Mouse (Mus musculus): ENCODE data around the gene Nck2. TPM values are rescaled to one million over a fixed set of nuclear protein-coding genes. Genes with fewer than 3 reads are reported as not detected.

Gene Nck2
- polyA plus RNA-seq, 1 experiment from 2014 or later = 31.0 TPM

- no peaks in the 10 kb centered on the region for H3K4me1 ChIP-seq
- peaks cover 9% of the 10 kb centered on the region; the same call in 1 of the 2 replicates for H3K36me3 ChIP-seq
- no peak for ATAC-seq (ENCODE audit: low FRiP score)
- H3K4me3 ChIP-seq (replicated peaks) = no peak overlapping the region
- H3K4me2 ChIP-seq = no peak overlapping the region
- WGBS = 93% methylated on average over 4 of the region's 4 CpGs
- H3K27ac ChIP-seq (replicated peaks) = no peak overlapping the region
- no peaks in the 10 kb centered on the region for H3K27me3 ChIP-seq (replicated peaks)
- no peak overlapping the region for H3K9ac ChIP-seq (replicated peaks)
- H3K9me3 ChIP-seq (replicated peaks) = no peaks in the 10 kb centered on the region
These were observed 126.7 kb downstream of the Nck2 start for GRCm38 (mm10) chr1:43571105-43571504.

- WGBS = 77% methylated on average over 3 of the region's 3 CpGs
- H3K9me3 ChIP-seq (replicated peaks) = no peaks in the 10 kb centered on the region
- H3K4me1 ChIP-seq = no peaks in the 10 kb centered on the region
- peaks cover 7% of the 10 kb centered on the region; the same call in 1 of the 2 replicates for H3K36me3 ChIP-seq
- H3K9ac ChIP-seq (replicated peaks) = no peak overlapping the region
- H3K4me2 ChIP-seq = no peak overlapping the region
- no peak overlapping the region for H3K27ac ChIP-seq (replicated peaks)
- ATAC-seq (ENCODE audit: low FRiP score) = no peak
- H3K27me3 ChIP-seq (replicated peaks) = no peaks in the 10 kb centered on the region
- H3K4me3 ChIP-seq (replicated peaks) = no peak overlapping the region
These were observed 130.5 kb downstream of the Nck2 start for GRCm38 (mm10) chr1:43574793-43575304.

- Histone ChIP-seq H3K27ac (replicated peaks) (no peak overlapping the region), H3K36me3 (no peaks in the 10 kb centered on the region), H3K4me2 (no peak overlapping the region), H3K9me3 (replicated peaks) (no peaks in the 10 kb centered on the region), H3K27me3 (replicated peaks) (no peaks in the 10 kb centered on the region), H3K4me1 (no peaks in the 10 kb centered on the region), H3K9ac (replicated peaks) (no peak overlapping the region), H3K4me3 (replicated peaks) (no peak overlapping the region)
- 89% methylated on average over 3 of the region's 3 CpGs for WGBS
- ATAC-seq (ENCODE audit: low FRiP score) = no peak
These were observed 133.0 kb downstream of the Nck2 start for GRCm38 (mm10) chr1:43577371-43577770.

GRCm38 (mm10) chr1:43583564-43583963, 139.2 kb downstream of the Nck2 start:
- Histone ChIP-seq H3K27me3 (replicated peaks) (no peaks in the 10 kb centered on the region), H3K27ac (replicated peaks) (no peak overlapping the region), H3K4me1 (no peaks in the 10 kb centered on the region), H3K9ac (replicated peaks) (no peak overlapping the region), H3K4me2 (no peak overlapping the region), H3K4me3 (replicated peaks) (no peak overlapping the region), H3K36me3 (no peaks in the 10 kb centered on the region), H3K9me3 (replicated peaks) (no peaks in the 10 kb centered on the region)
- 70% methylated on average over 1 of the region's 1 CpGs for WGBS
- no peak for ATAC-seq (ENCODE audit: low FRiP score)

- H3K9me3 ChIP-seq (replicated peaks) = no peaks in the 10 kb centered on the region
- no peaks in the 10 kb centered on the region for H3K4me1 ChIP-seq
- no peak overlapping the region for H3K9ac ChIP-seq (replicated peaks)
- no peaks in the 10 kb centered on the region for H3K36me3 ChIP-seq
- H3K4me2 ChIP-seq = no peak overlapping the region
- whole genome bisulfite sequencing = 93% methylated on average over 1 of the region's 1 CpGs
- no peaks in the 10 kb centered on the region for H3K27me3 ChIP-seq (replicated peaks)
- no peak overlapping the region for H3K27ac ChIP-seq (replicated peaks)
- H3K4me3 ChIP-seq (replicated peaks) = no peak overlapping the region
- no peak for ATAC-seq (ENCODE audit: low FRiP score)
These were observed 144.6 kb downstream of the Nck2 start for GRCm38 (mm10) chr1:43589001-43589400.

- no peak for ATAC-seq (ENCODE audit: low FRiP score)
- Histone ChIP-seq H3K36me3 (no peaks in the 10 kb centered on the region), H3K9ac (replicated peaks) (no peak overlapping the region), H3K27me3 (replicated peaks) (no peaks in the 10 kb centered on the region), H3K4me2 (no peak overlapping the region), H3K4me3 (replicated peaks) (no peak overlapping the region), H3K9me3 (replicated peaks) (no peaks in the 10 kb centered on the region), H3K4me1 (peaks cover 4% of the 10 kb centered on the region; the same call in 1 of the 2 replicates), H3K27ac (replicated peaks) (no peak overlapping the region)
- 63% methylated on average over 2 of the region's 2 CpGs for WGBS
These were observed 145.5 kb downstream of the Nck2 start for GRCm38 (mm10) chr1:43589910-43590309.

- Histone ChIP-seq H3K9me3 (replicated peaks) (no peaks in the 10 kb centered on the region), H3K36me3 (no peaks in the 10 kb centered on the region), H3K4me2 (no peak overlapping the region), H3K27me3 (replicated peaks) (no peaks in the 10 kb centered on the region), H3K27ac (replicated peaks) (no peak overlapping the region), H3K4me1 (peaks cover 5% of the 10 kb centered on the region; the same call in 1 of the 2 replicates), H3K9ac (replicated peaks) (no peak overlapping the region), H3K4me3 (replicated peaks) (no peak overlapping the region)
- no peak for ATAC-seq (ENCODE audit: low FRiP score)
- 61% methylated on average over 1 of the region's 1 CpGs for WGBS
These were observed 146.3 kb downstream of the Nck2 start for GRCm38 (mm10) chr1:43590727-43591126.

- peaks cover 5% of the 10 kb centered on the region; the same call in 1 of the 2 replicates for H3K4me1 ChIP-seq
- no peak overlapping the region for H3K4me2 ChIP-seq
- no peaks in the 10 kb centered on the region for H3K36me3 ChIP-seq
- no peaks in the 10 kb centered on the region for H3K27me3 ChIP-seq (replicated peaks)
- no peak for ATAC-seq (ENCODE audit: low FRiP score)
- H3K27ac ChIP-seq (replicated peaks) = no peak overlapping the region
- H3K4me3 ChIP-seq (replicated peaks) = no peak overlapping the region
- no peak overlapping the region for H3K9ac ChIP-seq (replicated peaks)
- no peaks in the 10 kb centered on the region for H3K9me3 ChIP-seq (replicated peaks)
- WGBS = 86% methylated on average over 3 of the region's 3 CpGs
These were observed 148.7 kb downstream of the Nck2 start for GRCm38 (mm10) chr1:43593069-43593468.

GRCm38 (mm10) chr1:43594738-43595137, 150.4 kb downstream of the Nck2 start:
- H3K27ac ChIP-seq (replicated peaks) = no peak overlapping the region
- whole genome bisulfite sequencing = 72% methylated on average over 4 of the region's 4 CpGs
- no peak for ATAC-seq (ENCODE audit: low FRiP score)

GRCm38 (mm10) chr1:43597731-43598130, 153.4 kb downstream of the Nck2 start:
- no peak overlapping the region for H3K4me3 ChIP-seq (replicated peaks)
- H3K27me3 ChIP-seq (replicated peaks) = no peaks in the 10 kb centered on the region
- no peaks in the 10 kb centered on the region for H3K9me3 ChIP-seq (replicated peaks)
- H3K27ac ChIP-seq (replicated peaks) = no peak overlapping the region
- H3K9ac ChIP-seq (replicated peaks) = no peak overlapping the region
- no peak overlapping the region for H3K4me2 ChIP-seq
- ATAC-seq (ENCODE audit: low FRiP score) = no peak
- peaks cover 5% of the 10 kb centered on the region; the same call in 1 of the 2 replicates for H3K4me1 ChIP-seq
- no peaks in the 10 kb centered on the region for H3K36me3 ChIP-seq

More at GRCm38 (mm10) chr1:43594738-43595137, 150.4 kb downstream of the Nck2 start:
- Histone ChIP-seq H3K4me3 (replicated peaks) (no peak overlapping the region), H3K9me3 (replicated peaks) (no peaks in the 10 kb centered on the region), H3K4me2 (no peak overlapping the region), H3K27me3 (replicated peaks) (no peaks in the 10 kb centered on the region), H3K36me3 (no peaks in the 10 kb centered on the region), H3K4me1 (peaks cover 5% of the 10 kb centered on the region; the same call in 1 of the 2 replicates), H3K9ac (replicated peaks) (no peak overlapping the region)

- no peak overlapping the region for H3K27ac ChIP-seq (replicated peaks)
- H3K4me1 ChIP-seq = peaks cover 5% of the 10 kb centered on the region; the same call in 1 of the 2 replicates
- no peak overlapping the region for H3K4me3 ChIP-seq (replicated peaks)
- ATAC-seq (ENCODE audit: low FRiP score) = no peak
- H3K27me3 ChIP-seq (replicated peaks) = no peaks in the 10 kb centered on the region
- no peak overlapping the region for H3K9ac ChIP-seq (replicated peaks)
- H3K36me3 ChIP-seq = no peaks in the 10 kb centered on the region
- H3K9me3 ChIP-seq (replicated peaks) = no peaks in the 10 kb centered on the region
- H3K4me2 ChIP-seq = no peak overlapping the region
These were observed 155.1 kb downstream of the Nck2 start for GRCm38 (mm10) chr1:43599483-43599882.

GRCm38 (mm10) chr1:43601054-43601453, 156.7 kb downstream of the Nck2 start:
- no peak for ATAC-seq (ENCODE audit: low FRiP score)
- no peaks in the 10 kb centered on the region for H3K36me3 ChIP-seq
- H3K9ac ChIP-seq (replicated peaks) = no peak overlapping the region
- H3K4me1 ChIP-seq = no peaks in the 10 kb centered on the region
- H3K4me2 ChIP-seq = no peak overlapping the region
- H3K4me3 ChIP-seq (replicated peaks) = no peak overlapping the region
- 48% methylated on average over 8 of the region's 8 CpGs for WGBS
- no peaks in the 10 kb centered on the region for H3K9me3 ChIP-seq (replicated peaks)
- no peak overlapping the region for H3K27ac ChIP-seq (replicated peaks)
- no peaks in the 10 kb centered on the region for H3K27me3 ChIP-seq (replicated peaks)
